Mouse (Mus musculus) embryonic fibroblast, embryonic 13.5 days (primary cell): ENCODE data around the gene Tbca. TPM values are rescaled to one million over a fixed set of nuclear protein-coding genes. Genes with fewer than 3 reads are reported as not detected.

ENCODE experiments used
- H3K27ac ChIP-seq: 2 replicates; pipeline ENCODE4 v1.5.1; 2012; ENCODE audit warnings: low read length, control low read depth, inconsistent platforms; ENCODE audit not compliant: insufficient read depth
- H3K4me1 ChIP-seq: 2 replicates; pipeline ENCODE4 v1.6.1; 2011; ENCODE audit warnings: low read length; ENCODE audit not compliant: control insufficient read depth, insufficient read depth
- H3K4me3 ChIP-seq: 2 replicates; pipeline ENCODE4 v1.5.1; 2011; ENCODE audit warnings: mild to moderate bottlenecking, control low read depth, low read length; ENCODE audit not compliant: insufficient read depth
- CTCF ChIP-seq: IDR thresholded peaks from 2 replicates; pipeline ENCODE4 v1.5.1; 2011; ENCODE audit warnings: mild to moderate bottlenecking, control low read depth, low read length, moderate library complexity, borderline replicate concordance; ENCODE audit not compliant: insufficient read depth
- POLR2A ChIP-seq: IDR thresholded peaks from 2 replicates; pipeline ENCODE4 v1.6.1; 2011; ENCODE audit warnings: low read depth, mild to moderate bottlenecking, control low read depth, low read length, moderate library complexity
- polyA plus RNA-seq: library from polyadenylated mRNA; stranded (reverse); fragments of >200 nt; gene quantifications from 2 replicates; pipeline ENCODE4 v1.2.4, GENCODE M21; 2011; ENCODE audit warnings: low read depth; ENCODE audit not compliant: missing spikeins, insufficient read length

Gene Tbca
- polyA plus RNA-seq, 1 experiment = 236 TPM

GRCm38 (mm10) chr13:94885291-94886235 lies 96.9 kb downstream of the Tbca start:
- Histone ChIP-seq H3K27ac (no peak overlapping the region), H3K4me1 (no peaks in the 10 kb centered on the region), H3K4me3 (no peak overlapping the region)
- TF ChIP-seq POLR2A (no peak), CTCF (no peak)

Other genes with a start within 250 kb of the Tbca start
- not detected in 2 replicates for gene Otp, start 86.7 kb downstream of the Tbca start, polyA plus RNA-seq
- gene Wdr41, start 187.4 kb downstream of the Tbca start, polyA plus RNA-seq = 15.1 and 17.3 TPM in 2 replicates